Mouse (Mus musculus) spleen, adult 18-20 months (tissue): ENCODE data around the gene Gabbr1.
"Not testable (repeated sequence)": the region's sequence is repeated elsewhere in the genome, so short reads cannot be mapped to it uniquely, and the experiment has no call there.

Source experiments
- DNase-seq, 2 experiments: peaks; one replicate each; pipeline ENCODE4 v3.0.0; 2022; ENCODE audit warnings: mixed read lengths in 2 of 2

Gene Gabbr1

GRCm38 (mm10) chr17:37045611-37046311 is at the start of gene Gabbr1:
Gene Gabbr1 (plus strand): TSS chr17:37045966.
- DNase-seq: peak; percentile 69 to 77

GRCm38 (mm10) chr17:36997033-36997735 is 48.6 kb upstream of the Gabbr1 start:
- DNase-seq: peak; percentile 24 to 68

GRCm38 (mm10) chr17:36998477-36998876 is 47.3 kb upstream of the Gabbr1 start:
- DNase-seq: no peak

GRCm38 (mm10) chr17:37000863-37001262 is 44.9 kb upstream of the Gabbr1 start, which contains the start of gene Zfp57:
Gene Zfp57 (plus strand): TSS chr17:37001163.
- no peak for DNase-seq

GRCm38 (mm10) chr17:37002364-37003330 is 43.1 kb upstream of the Gabbr1 start:
- DNase-seq: no peak

- no peak for DNase-seq
These were observed 42.4 kb upstream of the Gabbr1 start for GRCm38 (mm10) chr17:37003366-37003765.

- DNase-seq: no peak
These were observed 37.6 kb upstream of the Gabbr1 start for GRCm38 (mm10) chr17:37008161-37008560.

- no peak for DNase-seq
These were observed 36.2 kb upstream of the Gabbr1 start for GRCm38 (mm10) chr17:37009460-37010042.

GRCm38 (mm10) chr17:37011719-37012118 is 34.0 kb upstream of the Gabbr1 start:
- DNase-seq: no peak

- no peak for DNase-seq
These were observed 33.6 kb upstream of the Gabbr1 start for GRCm38 (mm10) chr17:37012141-37012540.

- DNase-seq: no peak
These were observed 29.4 kb upstream of the Gabbr1 start for GRCm38 (mm10) chr17:37016333-37016732.

- DNase-seq: no peak
These were observed 27.4 kb upstream of the Gabbr1 start for GRCm38 (mm10) chr17:37018328-37018727.

GRCm38 (mm10) chr17:37019242-37019641 is 26.5 kb upstream of the Gabbr1 start:
- DNase-seq: not testable (repeated sequence)

GRCm38 (mm10) chr17:37022628-37023576 is 22.9 kb upstream of the Gabbr1 start, which contains the start of gene Mog:
Gene Mog (minus strand): TSS chr17:37023398.
- no peak for DNase-seq

- no peak for DNase-seq
These were observed 19.3 kb upstream of the Gabbr1 start for GRCm38 (mm10) chr17:37026425-37026824.

GRCm38 (mm10) chr17:37027486-37027885 is 18.3 kb upstream of the Gabbr1 start:
- no peak for DNase-seq

GRCm38 (mm10) chr17:37028212-37028611 is 17.6 kb upstream of the Gabbr1 start:
- no peak for DNase-seq

- DNase-seq: peak; percentile 62 to 71
These were observed 17.1 kb upstream of the Gabbr1 start for GRCm38 (mm10) chr17:37028683-37029120.

GRCm38 (mm10) chr17:37029162-37029561 is 16.6 kb upstream of the Gabbr1 start:
- DNase-seq: no peak

- no peak for DNase-seq
These were observed 6.5 kb upstream of the Gabbr1 start for GRCm38 (mm10) chr17:37039127-37039894.
